Mouse (Mus musculus): Measurements from ENCODE around the gene Sp7. TPM values are rescaled to one million over a fixed set of nuclear protein-coding genes. Genes with fewer than 3 reads are reported as not detected.
A peak's percentile ranks its signal among the peaks of the same experiment; 100 is the strongest.

The Sp7 gene
- total and polyA plus RNA-seq, 3 experiments, result not detected

- Histone ChIP-seq H3K79me2 (ENCODE audit: control insufficient read depth, insufficient read depth, low read length, poor library complexity) (peaks cover 1% of the 10 kb centered on the region; the same call in 1 of the 2 replicates), H3K4me1 (ENCODE audit: control insufficient read depth in 1 of 2, insufficient read depth in 2 of 2, low read length in 2 of 2) (peaks cover 0 to 4% of the 10 kb centered on the region in 2 experiments; a peak in 2 of 4 replicates), H3K36me3 (ENCODE audit: control insufficient read depth in 1 of 2, insufficient read depth in 2 of 2, low read length in 2 of 2) (no peaks in the 10 kb centered on the region), H3K4me3 (ENCODE audit: control insufficient read depth in 1 of 2, insufficient read depth in 1 of 2, low read depth in 2 of 2, low read length in 2 of 2) (no peak overlapping the region), H3K9me3 (replicated peaks; ENCODE audit: insufficient read depth, low read length) (no peaks in the 10 kb centered on the region), H3K27me3 (ENCODE audit: control insufficient read depth in 1 of 2, insufficient read depth in 2 of 2, low read length in 2 of 2) (peaks cover 7 to 10% of the 10 kb centered on the region in 2 experiments; a peak in 3 of 4 replicates), H3K9ac (ENCODE audit: control insufficient read depth, low read depth, low read length, poor library complexity, severe bottlenecking) (no peak overlapping the region), H3K27ac (ENCODE audit: control insufficient read depth, low read depth, low read length) (no peak overlapping the region)
- DNase-seq (ENCODE audit: low read depth, low spot score), result no peak
- TF ChIP-seq MYC (IDR thresholded peaks at IDR 0.05; ENCODE audit: low read depth, low read length) (no peak), MAZ (IDR thresholded peaks at IDR 0.05; ENCODE audit: low read depth, low read length) (no peak), RAD21 (IDR thresholded peaks at IDR 0.05; ENCODE audit: low read depth, low read length) (no peak), NRF1 (IDR thresholded peaks at IDR 0.05; ENCODE audit: insufficient read depth, low read depth, low read length, poor library complexity, severe bottlenecking) (no peak), MEF2A (IDR thresholded peaks at IDR 0.05; ENCODE audit: extremely low read depth, insufficient replicate concordance, low read depth, low read length, poor library complexity, severe bottlenecking) (no peak), E2F4 (IDR thresholded peaks at IDR 0.05; ENCODE audit: borderline replicate concordance, low read depth, low read length) (no peak), BHLHE40 (IDR thresholded peaks at IDR 0.05; ENCODE audit: borderline replicate concordance, low read depth, low read length) (no peak), ZNF384 (IDR thresholded peaks at IDR 0.05; ENCODE audit: low read depth, low read length) (no peak), GABPA (IDR thresholded peaks at IDR 0.05; ENCODE audit: low read depth, low read length) (no peak)
These were observed 11.7 kb downstream of the Sp7 start for GRCm38 (mm10) chr15:102355134-102355870.

- Histone ChIP-seq H3K27me3 (ENCODE audit: control insufficient read depth in 1 of 2, insufficient read depth in 2 of 2, low read length in 2 of 2) (peaks cover 7 to 8% of the 10 kb centered on the region in 2 experiments; a peak in 3 of 4 replicates), H3K36me3 (ENCODE audit: control insufficient read depth in 1 of 2, insufficient read depth in 2 of 2, low read length in 2 of 2) (peaks cover 0 to 4% of the 10 kb centered on the region in 2 experiments; a peak in 2 of 4 replicates), H3K4me3 (ENCODE audit: control insufficient read depth in 1 of 2, insufficient read depth in 1 of 2, low read depth in 2 of 2, low read length in 2 of 2) (no peak overlapping the region), H3K4me1 (ENCODE audit: control insufficient read depth in 1 of 2, insufficient read depth in 2 of 2, low read length in 2 of 2) (peaks cover 2 to 9% of the 10 kb centered on the region in 2 experiments; a peak in 3 of 4 replicates), H3K27ac (ENCODE audit: control insufficient read depth, low read depth, low read length) (no peak overlapping the region), H3K9ac (ENCODE audit: control insufficient read depth, low read depth, low read length, poor library complexity, severe bottlenecking) (no peak overlapping the region), H3K9me3 (replicated peaks; ENCODE audit: insufficient read depth, low read length) (no peaks in the 10 kb centered on the region), H3K79me2 (ENCODE audit: control insufficient read depth, insufficient read depth, low read length, poor library complexity) (peaks cover 7% of the 10 kb centered on the region)
- DNase-seq (ENCODE audit: low read depth, low spot score), result no peak
- no peak for TF ChIP-seq ELF1 (IDR thresholded peaks at IDR 0.05; ENCODE audit: low read depth, low read length)
- no peak for TF ChIP-seq CHD2 (IDR thresholded peaks at IDR 0.05; ENCODE audit: low read length)
- TF ChIP-seq POLR2AphosphoS2 (IDR thresholded peaks at IDR 0.05; ENCODE audit: low read length), result no peak
- TF ChIP-seq NRF1 (IDR thresholded peaks at IDR 0.05; ENCODE audit: insufficient read depth, low read depth, low read length, poor library complexity, severe bottlenecking), result no peak
- no peak for TF ChIP-seq USF1 (IDR thresholded peaks at IDR 0.05; ENCODE audit: low read depth, low read length)
- TF ChIP-seq MYC (IDR thresholded peaks at IDR 0.05; ENCODE audit: low read depth, low read length), result no peak
- no peak for TF ChIP-seq ZMIZ1 (IDR thresholded peaks at IDR 0.05; ENCODE audit: low read depth, low read length)
- peak in 1 of 3 experiments; percentile 18; a peak in 1 of 6 replicates for TF ChIP-seq CTCF (IDR thresholded peaks at IDR 0.05 in 2 of 3, conservative IDR thresholded peaks at IDR 0.05 in 1 of 3; ENCODE audit: control insufficient read depth in 1 of 3, insufficient read depth in 1 of 3, low read depth in 2 of 3, low read length in 3 of 3, poor library complexity in 1 of 3, severe bottlenecking in 1 of 3)
These were observed 13.0 kb downstream of the Sp7 start for GRCm38 (mm10) chr15:102353986-102354385.

Data from MEL (cell line).